Mouse (Mus musculus): ENCODE results near the gene Lmo4. TPM values are rescaled to one million over a fixed set of nuclear protein-coding genes. Genes with fewer than 3 reads are reported as not detected.
A peak's percentile ranks its signal among the peaks of the same experiment; 100 is the strongest.

Lmo4 gene
- polyA plus RNA-seq, 1 experiment: 38.9 TPM

DNA sequence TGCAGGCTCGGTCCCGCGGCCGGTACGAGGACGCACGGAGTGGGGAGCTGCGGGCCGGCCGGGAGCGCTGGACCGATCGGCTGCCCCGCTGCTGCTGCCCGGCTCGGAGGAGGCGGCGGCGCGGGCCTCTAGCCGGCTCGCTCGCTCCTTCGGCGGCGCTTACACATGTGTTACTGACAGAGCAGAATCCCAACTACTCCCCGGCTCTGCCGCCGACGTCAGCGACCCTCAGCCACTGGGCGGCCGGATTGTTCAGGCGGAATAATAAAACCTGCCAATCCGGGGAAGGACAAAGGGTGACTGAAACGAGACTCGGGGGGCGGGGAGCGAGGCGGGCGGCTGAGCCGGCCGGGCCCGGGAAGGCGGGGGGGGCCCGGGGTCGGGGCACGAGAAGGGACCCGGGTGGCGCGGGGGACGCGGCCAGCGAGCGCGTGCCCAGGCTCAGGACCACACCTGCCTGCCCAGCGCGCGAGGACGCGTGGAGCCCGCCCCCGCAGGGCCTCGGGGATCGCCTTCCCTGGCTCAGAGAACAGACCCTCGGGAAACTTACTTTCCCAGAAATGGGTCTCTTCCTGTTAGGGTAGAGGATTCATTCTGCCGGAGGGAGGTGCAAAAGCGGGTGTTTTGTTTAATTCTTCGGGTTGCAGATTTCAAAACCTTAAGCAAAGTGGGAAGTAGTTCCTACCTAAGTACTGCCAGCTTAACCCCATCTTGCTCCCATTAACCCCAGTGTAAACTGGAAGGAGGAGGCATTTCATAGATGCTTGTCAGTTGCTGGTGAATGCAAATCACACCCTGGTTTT is 532 bp upstream of the Lmo4 start:
- DNase-seq (ENCODE audit: low read depth in 1 of 2, low spot score in 2 of 2): peak; percentile 78 to 90
- Histone ChIP-seq H3K4me3 (ENCODE audit: extremely low read depth, insufficient read depth, insufficient read length) (peak overlapping the region; percentile 65), H3K36me3 (ENCODE audit: control insufficient read depth, insufficient read depth, low read length) (no peaks in the 10 kb centered on the region), H3K27me3 (ENCODE audit: control insufficient read depth, insufficient read depth, low read length) (no peaks in the 10 kb centered on the region), H3K27ac (ENCODE audit: insufficient read depth, low read length) (peak overlapping the region; percentile 93), H3K4me1 (ENCODE audit: control insufficient read depth, insufficient read depth, insufficient read length) (peaks cover 2% of the 10 kb centered on the region)
- TF ChIP-seq CTCF (IDR thresholded peaks at IDR 0.05; ENCODE audit: extremely low read depth, insufficient read depth, insufficient read length, insufficient replicate concordance) (no peak), POLR2A (IDR thresholded peaks at IDR 0.05; ENCODE audit: low read depth, low read length) (peak; percentile 75)
- WGBS: 1% methylated on average over 64 of the region's 69 CpGs

GRCm38 (mm10) chr3:144203988-144204412 is 1.0 kb downstream of the Lmo4 start:
- WGBS: 3% methylated on average over 5 of the region's 5 CpGs
- Histone ChIP-seq H3K4me1 (ENCODE audit: control insufficient read depth, insufficient read depth, insufficient read length) (peaks cover 5% of the 10 kb centered on the region), H3K27ac (ENCODE audit: insufficient read depth, low read length) (peak overlapping the region; percentile 86), H3K27me3 (ENCODE audit: control insufficient read depth, insufficient read depth, low read length) (no peaks in the 10 kb centered on the region), H3K4me3 (ENCODE audit: extremely low read depth, insufficient read depth, insufficient read length) (peak overlapping the region; percentile 65), H3K36me3 (ENCODE audit: control insufficient read depth, insufficient read depth, low read length) (no peaks in the 10 kb centered on the region)
- DNase-seq (ENCODE audit: low read depth in 1 of 2, low spot score in 2 of 2): no peak
- no peak for TF ChIP-seq POLR2A (IDR thresholded peaks at IDR 0.05; ENCODE audit: low read depth, low read length)
- TF ChIP-seq CTCF (IDR thresholded peaks at IDR 0.05; ENCODE audit: extremely low read depth, insufficient read depth, insufficient read length, insufficient replicate concordance): no peak

- under 1% methylated on average over 15 of the region's 15 CpGs for WGBS
- no peak for TF ChIP-seq CTCF (IDR thresholded peaks at IDR 0.05; ENCODE audit: extremely low read depth, insufficient read depth, insufficient read length, insufficient replicate concordance)
- no peak for TF ChIP-seq POLR2A (IDR thresholded peaks at IDR 0.05; ENCODE audit: low read depth, low read length)
- Histone ChIP-seq H3K4me1 (ENCODE audit: control insufficient read depth, insufficient read depth, insufficient read length) (peaks cover 5% of the 10 kb centered on the region), H3K4me3 (ENCODE audit: extremely low read depth, insufficient read depth, insufficient read length) (peak overlapping the region; percentile 65), H3K27ac (ENCODE audit: insufficient read depth, low read length) (no peak overlapping the region), H3K36me3 (ENCODE audit: control insufficient read depth, insufficient read depth, low read length) (no peaks in the 10 kb centered on the region), H3K27me3 (ENCODE audit: control insufficient read depth, insufficient read depth, low read length) (no peaks in the 10 kb centered on the region)
- DNase-seq (ENCODE audit: low read depth in 1 of 2, low spot score in 2 of 2): no peak
Measured at GRCm38 (mm10) chr3:144203259-144203987, 1.6 kb downstream of the Lmo4 start.

GRCm38 (mm10) chr3:144202574-144203258 is 2.3 kb downstream of the Lmo4 start:
- Histone ChIP-seq H3K27me3 (ENCODE audit: control insufficient read depth, insufficient read depth, low read length) (no peaks in the 10 kb centered on the region), H3K4me1 (ENCODE audit: control insufficient read depth, insufficient read depth, insufficient read length) (peaks cover 5% of the 10 kb centered on the region), H3K27ac (ENCODE audit: insufficient read depth, low read length) (peak overlapping the region; percentile 36; the same call in 1 of the 2 replicates), H3K4me3 (ENCODE audit: extremely low read depth, insufficient read depth, insufficient read length) (peak overlapping the region; percentile 81), H3K36me3 (ENCODE audit: control insufficient read depth, insufficient read depth, low read length) (no peaks in the 10 kb centered on the region)
- no peak for DNase-seq (ENCODE audit: low read depth in 1 of 2, low spot score in 2 of 2)
- 2% methylated on average over 14 of the region's 14 CpGs for WGBS
- TF ChIP-seq POLR2A (IDR thresholded peaks at IDR 0.05; ENCODE audit: low read depth, low read length) (no peak), CTCF (IDR thresholded peaks at IDR 0.05; ENCODE audit: extremely low read depth, insufficient read depth, insufficient read length, insufficient replicate concordance) (no peak)

DNA sequence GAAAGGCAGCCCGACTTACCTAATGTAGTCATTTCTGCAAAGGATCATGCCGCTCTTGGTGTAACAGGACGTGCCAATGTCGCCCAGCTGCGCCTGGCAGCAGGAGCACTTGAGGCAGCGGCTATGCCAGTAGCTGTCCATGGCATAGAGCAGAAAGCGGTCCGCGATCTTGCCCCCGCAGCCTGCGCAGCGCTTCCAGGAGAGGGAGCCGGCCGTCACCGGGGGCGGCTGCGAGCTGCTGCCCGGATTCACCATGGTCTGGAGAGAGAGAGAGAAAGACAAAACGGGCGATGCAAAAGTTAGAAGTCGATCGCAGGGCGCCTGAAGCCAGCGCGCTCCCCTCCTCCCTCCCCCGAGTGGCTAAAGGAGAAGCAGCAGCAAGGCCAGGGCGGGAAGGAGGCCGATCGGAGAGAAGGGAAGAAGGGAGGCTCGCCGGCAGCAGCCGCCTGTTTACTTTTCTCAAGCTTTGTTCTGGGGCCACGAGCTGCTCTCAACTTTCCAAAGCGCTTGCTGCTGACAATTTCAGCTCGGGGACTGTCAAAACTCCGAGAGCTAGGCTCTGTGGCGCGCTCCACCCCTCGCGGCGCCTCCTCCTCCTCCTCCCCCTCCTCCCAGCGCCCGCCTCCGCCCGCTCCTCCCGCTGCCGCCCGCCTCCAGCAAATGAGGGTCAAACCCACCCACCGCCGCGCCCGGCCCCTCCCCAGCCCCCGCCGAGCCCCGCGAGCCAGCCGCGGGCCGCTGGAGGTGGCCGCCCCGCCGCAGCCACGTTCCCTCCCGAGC is 3.0 kb downstream of the Lmo4 start:
- no peaks in the 10 kb centered on the region for H3K27me3 ChIP-seq (ENCODE audit: control insufficient read depth, insufficient read depth, low read length)
- TF ChIP-seq CTCF (IDR thresholded peaks at IDR 0.05; ENCODE audit: extremely low read depth, insufficient read depth, insufficient read length, insufficient replicate concordance): no peak
- no peak; the same call in 1 of the 2 replicates for TF ChIP-seq POLR2A (IDR thresholded peaks at IDR 0.05; ENCODE audit: low read depth, low read length)
- peak overlapping the region; percentile 81 for H3K4me3 ChIP-seq (ENCODE audit: extremely low read depth, insufficient read depth, insufficient read length)
- peak overlapping the region; percentile 82 for H3K27ac ChIP-seq (ENCODE audit: insufficient read depth, low read length)
- H3K36me3 ChIP-seq (ENCODE audit: control insufficient read depth, insufficient read depth, low read length): no peaks in the 10 kb centered on the region
- WGBS: 1% methylated on average over 59 of the region's 64 CpGs
- peaks cover 5% of the 10 kb centered on the region for H3K4me1 ChIP-seq (ENCODE audit: control insufficient read depth, insufficient read depth, insufficient read length)
- peak; percentile 18 to 79 for DNase-seq (ENCODE audit: low read depth in 1 of 2, low spot score in 2 of 2)

Data from spleen, adult 2 months (tissue).